Comparison of ENCODE assay signal across 26 mouse cellular contexts in genomic region chr13:12153922-12154321, GRCm38 (mm10). TPM values are rescaled to one million over a fixed set of nuclear protein-coding genes. Genes with fewer than 3 reads are reported as not detected.
DNase-seq lines count a peak whose midpoint lies in the region; ATAC-seq and TF ChIP-seq lines count a peak whose summit lies in the region.
"Had no signal": no experiment of that assay in that cellular context is flagged by ENCODE, and none has a peak within 500 bp of the region (broad histone marks: within the 10 kb centered on the region; RNA-seq: fewer than 3 reads in every experiment).

No protein-coding gene starts in this region.

- H3K27ac ChIP-seq in hindbrain, postnatal 0 days: no peak overlapping the region
- no peak overlapping the region for H3K27ac ChIP-seq in hindbrain, embryonic 10.5 days
- peak overlapping the region; percentile 32; the same call in 1 of the 2 replicates for H3K27ac ChIP-seq in midbrain, embryonic 14.5 days (replicated peaks; ENCODE audit: low read depth, low read length)
- H3K27ac ChIP-seq in midbrain, embryonic 10.5 days (replicated peaks): no peak overlapping the region
- H3K27ac ChIP-seq: embryonic facial prominence, embryonic 15.5 days; gastrocnemius, adult 2 months; hindbrain, embryonic 12.5 days; hindbrain, embryonic 15.5 days had no signal

- H3K36me3 ChIP-seq in hindbrain, postnatal 0 days (ENCODE audit: insufficient read depth, low read length): no peaks in the 10 kb centered on the region
- H3K36me3 ChIP-seq in hindbrain, embryonic 10.5 days: no peaks in the 10 kb centered on the region
- H3K36me3 ChIP-seq in midbrain, embryonic 14.5 days (ENCODE audit: control insufficient read depth, insufficient read depth, low read length): no peaks in the 10 kb centered on the region
- H3K36me3 ChIP-seq in midbrain, embryonic 10.5 days: no peaks in the 10 kb centered on the region
- H3K36me3 ChIP-seq: embryonic facial prominence, embryonic 15.5 days; hindbrain, embryonic 12.5 days; hindbrain, embryonic 15.5 days had no signal

- ATAC-seq in hindbrain, postnatal 0 days: no peak
- ATAC-seq in midbrain, embryonic 14.5 days (ENCODE audit: low FRiP score, low TSS enrichment): no peak
- ATAC-seq: CD4-positive, CD25-positive, alpha-beta regulatory T cell, adult 4 months; forebrain, embryonic 14.5 days; forebrain, postnatal 0 days; inflammation-experienced regulatory T-cells, adult 6 months had no signal

- H3K9me3 ChIP-seq in hindbrain, postnatal 0 days (ENCODE audit: low read length): no peaks in the 10 kb centered on the region
- no peaks in the 10 kb centered on the region for H3K9me3 ChIP-seq in hindbrain, embryonic 10.5 days
- H3K9me3 ChIP-seq in midbrain, embryonic 14.5 days (ENCODE audit: control insufficient read depth, low read length): no peaks in the 10 kb centered on the region
- H3K9me3 ChIP-seq in midbrain, embryonic 10.5 days (replicated peaks): no peaks in the 10 kb centered on the region
- H3K9me3 ChIP-seq: embryonic facial prominence, embryonic 15.5 days; hindbrain, embryonic 12.5 days; hindbrain, embryonic 15.5 days had no signal

- no peak for TF ChIP-seq CTCF in hindbrain, postnatal 0 days (IDR thresholded peaks at IDR 0.05; ENCODE audit: low read depth)

- no peak overlapping the region for H3K4me3 ChIP-seq in hindbrain, postnatal 0 days (ENCODE audit: low read length)
- H3K4me3 ChIP-seq in hindbrain, embryonic 10.5 days: no peak overlapping the region
- no peak overlapping the region for H3K4me3 ChIP-seq in midbrain, embryonic 14.5 days (replicated peaks; ENCODE audit: low read depth, low read length)
- H3K4me3 ChIP-seq in midbrain, embryonic 10.5 days: no peak overlapping the region
- H3K4me3 ChIP-seq: embryonic facial prominence, embryonic 15.5 days; gastrocnemius, adult 2 months; hindbrain, embryonic 12.5 days; hindbrain, embryonic 15.5 days had no signal

- no peaks in the 10 kb centered on the region for H3K27me3 ChIP-seq in hindbrain, postnatal 0 days (ENCODE audit: insufficient read depth, low read length)
- no peaks in the 10 kb centered on the region for H3K27me3 ChIP-seq in hindbrain, embryonic 10.5 days (ENCODE audit: insufficient read depth, poor library complexity, severe bottlenecking)
- H3K27me3 ChIP-seq in midbrain, embryonic 14.5 days (ENCODE audit: control insufficient read depth, insufficient read depth, low read length): no peaks in the 10 kb centered on the region
- no peaks in the 10 kb centered on the region for H3K27me3 ChIP-seq in midbrain, embryonic 10.5 days (ENCODE audit: low read depth, poor library complexity, severe bottlenecking)
- H3K27me3 ChIP-seq: embryonic facial prominence, embryonic 15.5 days; hindbrain, embryonic 12.5 days; hindbrain, embryonic 15.5 days had no signal

- H3K4me1 ChIP-seq in hindbrain, postnatal 0 days (ENCODE audit: insufficient read depth, low read length): no peaks in the 10 kb centered on the region
- H3K4me1 ChIP-seq in hindbrain, embryonic 10.5 days (replicated peaks): peaks cover 1% of the 10 kb centered on the region; the same call in 1 of the 2 replicates
- no peaks in the 10 kb centered on the region for H3K4me1 ChIP-seq in midbrain, embryonic 14.5 days (ENCODE audit: control insufficient read depth, insufficient read depth, low read length)
- H3K4me1 ChIP-seq in midbrain, embryonic 10.5 days: peaks cover 2% of the 10 kb centered on the region; the same call in 1 of the 2 replicates
- H3K4me1 ChIP-seq: embryonic facial prominence, embryonic 15.5 days; hindbrain, embryonic 12.5 days; hindbrain, embryonic 15.5 days had no signal

- H3K9ac ChIP-seq in hindbrain, postnatal 0 days (replicated peaks; ENCODE audit: low read length): 0 out of 2 replicates have a peak overlapping the region, but pooled peaks have one; percentile 28
- no peak overlapping the region for H3K9ac ChIP-seq in midbrain, embryonic 14.5 days (replicated peaks; ENCODE audit: low read length)
- H3K9ac ChIP-seq: embryonic facial prominence, embryonic 15.5 days; forebrain, postnatal 0 days; hindbrain, embryonic 12.5 days; hindbrain, embryonic 15.5 days had no signal

- 76% methylated on average over 11 of the region's 11 CpGs for WGBS in hindbrain, postnatal 0 days
- 84% methylated on average over 11 of the region's 11 CpGs for WGBS in hindbrain, embryonic 10.5 days
- WGBS in midbrain, embryonic 14.5 days: 72% methylated on average over 11 of the region's 11 CpGs
- 79% methylated on average over 11 of the region's 11 CpGs for WGBS in midbrain, embryonic 10.5 days

- no peak overlapping the region for H3K4me2 ChIP-seq in hindbrain, postnatal 0 days (ENCODE audit: low read depth, low read length)
- H3K4me2 ChIP-seq in midbrain, embryonic 14.5 days (ENCODE audit: low read length): 0 out of 2 replicates have a peak overlapping the region, but pooled peaks have one; percentile 2
- H3K4me2 ChIP-seq: embryonic facial prominence, embryonic 15.5 days; heart, embryonic 11.5 days; hindbrain, embryonic 12.5 days; hindbrain, embryonic 15.5 days had no signal

- no peak for DNase-seq in hindbrain, postnatal 0 days (ENCODE audit: low spot score)
- DNase-seq in hindbrain, embryonic 10.5 days (ENCODE audit: low spot score): no peak
- DNase-seq in midbrain, embryonic 14.5 days: no peak
- no peak for DNase-seq in midbrain, embryonic 10.5 days (ENCODE audit: low spot score)
- peak; percentile 62 for DNase-seq in retina, embryonic 14.5 days (ENCODE audit: low spot score)
- DNase-seq in adrenal gland, postnatal 14 days: no peak
- DNase-seq: adrenal gland, adult 2 months; adrenal gland, postnatal 25 days; cerebellum, adult 11-12 months; cerebellum, adult 8-10 months; cerebellum, postnatal 10 days; cerebellum, postnatal 36 days; embryo, embryonic 11 days; forebrain, postnatal 0 days; gastrocnemius, adult 2 months; gastrocnemius, postnatal 14 days; heart, adult 11 months; heart, postnatal 36 days had no signal

RNA-seq across cellular contexts. Expression of gene Ryr2, which starts 47.2 kb away (rescaled TPM):
- 22.3 and 29.8 TPM in 2 replicates for total RNA-seq in hindbrain, postnatal 0 days (2014; rRNA removed)
- 3.8 and 4.7 TPM in 2 replicates for polyA plus RNA-seq in hindbrain, postnatal 0 days (2015; fragmentation: Nextera tagmentation; extraction: Ambion mirVana)
- polyA plus RNA-seq in hindbrain, embryonic 10.5 days (2016; fragmentation: Nextera tagmentation; extraction: Ambion mirVana): 0.43 and 0.50 TPM in 2 replicates
- polyA plus RNA-seq in midbrain, embryonic 14.5 days (2014; fragmentation: Nextera tagmentation; extraction: Ambion mirVana): 6.1 and 6.7 TPM in 2 replicates
- polyA plus RNA-seq in midbrain, embryonic 10.5 days (2016; fragmentation: Nextera tagmentation; extraction: Ambion mirVana): 0.07 and 0.31 TPM in 2 replicates
- total RNA-seq in adrenal gland, postnatal 14 days (2021): 15.3 and 17.2 TPM in 2 replicates
- polyA plus RNA-seq: C2C12; inflammation-experienced regulatory T-cells, adult 6 months had no signal
